8 mouse cellular contexts compared by ENCODE assay signal in the genomic region with DNA sequence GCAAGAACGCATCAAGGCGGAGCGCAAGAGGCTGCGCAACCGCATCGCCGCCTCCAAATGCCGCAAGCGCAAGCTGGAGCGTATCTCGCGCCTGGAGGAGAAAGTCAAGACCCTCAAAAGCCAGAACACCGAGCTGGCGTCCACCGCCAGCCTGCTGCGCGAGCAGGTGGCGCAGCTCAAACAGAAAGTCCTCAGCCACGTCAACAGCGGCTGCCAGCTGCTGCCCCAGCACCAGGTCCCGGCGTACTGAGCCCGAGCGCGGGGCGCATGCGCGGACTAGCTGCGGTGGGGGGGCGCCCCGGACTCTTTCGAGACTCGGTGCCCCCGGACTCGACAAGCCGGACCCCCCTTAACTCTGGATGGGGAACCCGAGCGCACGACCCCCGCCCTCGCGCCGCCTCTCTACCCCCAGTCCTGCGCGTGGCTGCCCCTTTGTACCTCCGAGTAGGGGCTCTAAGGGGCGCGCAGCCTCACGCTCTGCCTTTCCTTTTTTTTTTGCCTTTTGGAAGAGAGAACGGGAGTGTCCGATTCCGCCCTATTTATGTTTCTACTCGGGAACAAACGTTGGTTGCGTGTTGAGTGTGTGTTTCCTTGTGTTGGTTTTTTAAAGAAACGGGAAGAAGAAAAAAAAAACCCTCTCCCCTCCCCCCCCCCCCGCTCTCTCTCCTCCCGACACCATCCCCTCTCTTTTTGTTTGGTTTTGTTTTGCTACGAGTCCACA. TPM values are rescaled to one million over a fixed set of nuclear protein-coding genes. Genes with fewer than 3 reads are reported as not detected.
DNase-seq lines count a peak whose midpoint lies in the region; ATAC-seq and TF ChIP-seq lines count a peak whose summit lies in the region.

No protein-coding gene starts in this region.

- under 1% methylated on average over 59 of the region's 59 CpGs for WGBS in cerebellum, adult 2 months
- 1% methylated on average over 58 of the region's 59 CpGs for WGBS in forebrain, postnatal 0 days
- WGBS in lung, embryonic 16.5 days: under 1% methylated on average over 59 of the region's 59 CpGs

- no peaks in the 10 kb centered on the region for H3K27me3 ChIP-seq in ES-Bruce4 (ENCODE audit: control insufficient read depth, insufficient read depth, low read length, poor library complexity, severe bottlenecking)
- no peaks in the 10 kb centered on the region for H3K27me3 ChIP-seq in cerebellum, adult 2 months (ENCODE audit: control insufficient read depth, insufficient read depth, low read length)
- H3K27me3 ChIP-seq in forebrain, postnatal 0 days (ENCODE audit: insufficient read depth, low read length): no peaks in the 10 kb centered on the region
- H3K27me3 ChIP-seq in lung, embryonic 16.5 days (ENCODE audit: control insufficient read depth, insufficient read depth, low read depth, low read length): no peaks in the 10 kb centered on the region

- ATAC-seq in forebrain, postnatal 0 days: peak; percentile 26
- ATAC-seq in lung, embryonic 16.5 days (ENCODE audit: low read depth): peak; percentile 15; the same call in 1 of the 2 replicates

- TF ChIP-seq CTCF in ES-Bruce4 (IDR thresholded peaks at IDR 0.05; ENCODE audit: low read depth, low read length): no peak
- no peak for TF ChIP-seq CTCF in cerebellum, adult 2 months (IDR thresholded peaks at IDR 0.05; ENCODE audit: borderline replicate concordance, insufficient read depth, low read depth, low read length)
- peak; percentile 2; the same call in 1 of the 2 replicates for TF ChIP-seq CTCF in forebrain, postnatal 0 days (IDR thresholded peaks at IDR 0.05; ENCODE audit: low read depth)

- no peaks in the 10 kb centered on the region for H3K9me3 ChIP-seq in ES-Bruce4 (replicated peaks; ENCODE audit: control insufficient read depth, insufficient read depth, low read length, poor library complexity, severe bottlenecking)
- no peaks in the 10 kb centered on the region for H3K9me3 ChIP-seq in forebrain, postnatal 0 days (ENCODE audit: low read length)
- no peaks in the 10 kb centered on the region for H3K9me3 ChIP-seq in lung, embryonic 16.5 days (ENCODE audit: control insufficient read depth, low read length)

- TF ChIP-seq POLR2A in ES-Bruce4 (IDR thresholded peaks at IDR 0.05; ENCODE audit: insufficient read depth, low read length): no peak
- peak; percentile 80 for TF ChIP-seq POLR2A in cerebellum, adult 2 months (IDR thresholded peaks at IDR 0.05; ENCODE audit: borderline replicate concordance, insufficient read depth, low read length)

- no peaks in the 10 kb centered on the region for H3K36me3 ChIP-seq in ES-Bruce4 (ENCODE audit: control insufficient read depth, insufficient read depth, low read length, poor library complexity, severe bottlenecking)
- H3K36me3 ChIP-seq in forebrain, postnatal 0 days (ENCODE audit: insufficient read depth): peaks cover 10% of the 10 kb centered on the region; the same call in 1 of the 2 replicates
- H3K36me3 ChIP-seq in lung, embryonic 16.5 days (ENCODE audit: control insufficient read depth, insufficient read depth, low read length): peaks cover 6% of the 10 kb centered on the region; the same call in 1 of the 2 replicates

- H3K4me2 ChIP-seq in forebrain, postnatal 0 days (ENCODE audit: low read depth): peak overlapping the region; percentile 60
- H3K4me2 ChIP-seq in lung, embryonic 16.5 days (ENCODE audit: low read depth, low read length): peak overlapping the region; percentile 82

- TF ChIP-seq EP300 in ES-Bruce4 (IDR thresholded peaks at IDR 0.05; ENCODE audit: insufficient read depth, low read depth, low read length): no peak

- DNase-seq in cerebellum, adult 2 months: peak; percentile 86 to 87
- DNase-seq in forebrain, postnatal 0 days: peak; percentile 92
- peak; percentile 81 for DNase-seq in heart, postnatal 4 days
- DNase-seq in layer of hippocampus, postnatal 10 days (ENCODE audit: low spot score in 2 of 2): peak; percentile 79 to 88
- DNase-seq in retina, adult 2 months (ENCODE audit: low read depth, low spot score): peak; percentile 68
- DNase-seq in thymus, postnatal 14 days: peak; percentile 92

- peak overlapping the region; percentile 95 for H3K9ac ChIP-seq in ES-Bruce4 (ENCODE audit: low read depth, poor library complexity, severe bottlenecking)
- H3K9ac ChIP-seq in forebrain, postnatal 0 days: peak overlapping the region; percentile 98
- H3K9ac ChIP-seq in lung, embryonic 16.5 days (ENCODE audit: low read length): peak overlapping the region; percentile 99

- peak overlapping the region; percentile 12; the same call in 1 of the 2 replicates for H3K27ac ChIP-seq in ES-Bruce4 (ENCODE audit: insufficient read depth, low read length)
- H3K27ac ChIP-seq in cerebellum, adult 2 months (ENCODE audit: insufficient read depth, low read length): peak overlapping the region; percentile 97
- H3K27ac ChIP-seq in forebrain, postnatal 0 days (ENCODE audit: low read depth, low read length): peak overlapping the region; percentile 97
- H3K27ac ChIP-seq in lung, embryonic 16.5 days (ENCODE audit: low read length): peak overlapping the region; percentile 97

- H3K4me3 ChIP-seq in ES-Bruce4 (ENCODE audit: low read depth, low read length): peak overlapping the region; percentile 69
- peak overlapping the region; percentile 80 for H3K4me3 ChIP-seq in cerebellum, adult 2 months (replicated peaks; ENCODE audit: insufficient read depth, low read depth, low read length)
- H3K4me3 ChIP-seq in forebrain, postnatal 0 days (ENCODE audit: low read depth, low read length): peak overlapping the region; percentile 66
- peak overlapping the region; percentile 95 for H3K4me3 ChIP-seq in lung, embryonic 16.5 days (ENCODE audit: low read length)

- H3K4me1 ChIP-seq in ES-Bruce4 (ENCODE audit: control insufficient read depth, insufficient read depth, low read length): no peaks in the 10 kb centered on the region
- peaks cover 51% of the 10 kb centered on the region for H3K4me1 ChIP-seq in cerebellum, adult 2 months (ENCODE audit: control insufficient read depth, insufficient read depth, low read length)
- peaks cover 22% of the 10 kb centered on the region for H3K4me1 ChIP-seq in forebrain, postnatal 0 days (ENCODE audit: insufficient read depth)
- peaks cover 46% of the 10 kb centered on the region for H3K4me1 ChIP-seq in lung, embryonic 16.5 days (replicated peaks; ENCODE audit: control insufficient read depth, insufficient read depth, low read length)

RNA-seq across cellular contexts. Expression of a gene that starts 1.2 kb away (rescaled TPM):
- polyA plus RNA-seq in ES-Bruce4 (2011; ENCODE audit: insufficient read depth, insufficient read length, low read depth, missing spikeins): 56.6 and 66.4 TPM in 2 replicates
- polyA plus RNA-seq in cerebellum, adult 2 months (2012; rRNA removed): 252 and 274 TPM in 2 replicates
- 333 and 392 TPM in 2 replicates for total RNA-seq in forebrain, postnatal 0 days (2014; rRNA removed)
- 108 and 114 TPM in 2 replicates for polyA plus RNA-seq in forebrain, postnatal 0 days (2015; fragmentation: Nextera tagmentation; extraction: Ambion mirVana)
- 100 to 1,000 TPM; 254 to 261 TPM for total RNA-seq in heart, postnatal 4 days (2021)
- 100 to 1,000 TPM; 166 to 187 TPM for total RNA-seq in layer of hippocampus, postnatal 10 days (2021)
- 26.2 and 28.8 TPM in 2 replicates for polyA plus RNA-seq in lung, embryonic 16.5 days (2015; fragmentation: Nextera tagmentation; extraction: Ambion mirVana)

RNA-seq across cellular contexts. Expression of a gene that starts 3.3 kb away (rescaled TPM):
- not detected in 2 replicates for polyA plus RNA-seq in ES-Bruce4 (2011; ENCODE audit: insufficient read depth, insufficient read length, low read depth, missing spikeins)
- 0.08 and 0.11 TPM in 2 replicates for polyA plus RNA-seq in cerebellum, adult 2 months (2012; rRNA removed)
- total RNA-seq in forebrain, postnatal 0 days (2014; rRNA removed): 0.33 TPM in 1 of 2 replicates, not detected in the other
- 0.03 and 0.08 TPM in 2 replicates for polyA plus RNA-seq in forebrain, postnatal 0 days (2015; fragmentation: Nextera tagmentation; extraction: Ambion mirVana)
- total RNA-seq in heart, postnatal 4 days (2021): under 1 TPM; 0.10 to 0.11 TPM
- under 1 TPM in 1 of 2 experiments, not detected in 1; 0.07 TPM for total RNA-seq in layer of hippocampus, postnatal 10 days (2021)
- polyA plus RNA-seq in lung, embryonic 16.5 days (2015; fragmentation: Nextera tagmentation; extraction: Ambion mirVana): not detected in 2 replicates

RNA-seq across cellular contexts. Expression of a gene that starts 18.3 kb away (rescaled TPM):
- polyA plus RNA-seq in ES-Bruce4 (2011; ENCODE audit: insufficient read depth, insufficient read length, low read depth, missing spikeins): 0.99 and 2.5 TPM in 2 replicates
- polyA plus RNA-seq in cerebellum, adult 2 months (2012; rRNA removed): 0.13 TPM in 1 of 2 replicates, not detected in the other
- total RNA-seq in forebrain, postnatal 0 days (2014; rRNA removed): not detected in 2 replicates
- polyA plus RNA-seq in forebrain, postnatal 0 days (2015; fragmentation: Nextera tagmentation; extraction: Ambion mirVana): not detected in 2 replicates
- total RNA-seq in heart, postnatal 4 days (2021): not detected
- total RNA-seq in layer of hippocampus, postnatal 10 days (2021): not detected
- 0.26 TPM in 1 of 2 replicates, not detected in the other for polyA plus RNA-seq in lung, embryonic 16.5 days (2015; fragmentation: Nextera tagmentation; extraction: Ambion mirVana)

RNA-seq across cellular contexts. Expression of a gene that starts 23.5 kb away (rescaled TPM):
- polyA plus RNA-seq in ES-Bruce4 (2011; ENCODE audit: insufficient read depth, insufficient read length, low read depth, missing spikeins): 1.9 and 2.3 TPM in 2 replicates
- polyA plus RNA-seq in cerebellum, adult 2 months (2012; rRNA removed): 2.5 and 3.0 TPM in 2 replicates
- total RNA-seq in forebrain, postnatal 0 days (2014; rRNA removed): 0.48 and 0.62 TPM in 2 replicates
- 0.10 and 0.23 TPM in 2 replicates for polyA plus RNA-seq in forebrain, postnatal 0 days (2015; fragmentation: Nextera tagmentation; extraction: Ambion mirVana)
- 1 to 10 TPM in 1 of 2 experiments, under 1 TPM in 1; 0.74 to 1.0 TPM for total RNA-seq in heart, postnatal 4 days (2021)
- total RNA-seq in layer of hippocampus, postnatal 10 days (2021): under 1 TPM; 0.51 to 0.64 TPM
- polyA plus RNA-seq in lung, embryonic 16.5 days (2015; fragmentation: Nextera tagmentation; extraction: Ambion mirVana): 0.10 and 0.19 TPM in 2 replicates

RNA-seq across cellular contexts. Expression of a gene that starts 26.9 kb away (rescaled TPM):
- 211 TPM in 2 replicates for polyA plus RNA-seq in ES-Bruce4 (2011; ENCODE audit: insufficient read depth, insufficient read length, low read depth, missing spikeins)
- 113 and 117 TPM in 2 replicates for polyA plus RNA-seq in cerebellum, adult 2 months (2012; rRNA removed)
- total RNA-seq in forebrain, postnatal 0 days (2014; rRNA removed): 93.7 and 140 TPM in 2 replicates
- 177 and 231 TPM in 2 replicates for polyA plus RNA-seq in forebrain, postnatal 0 days (2015; fragmentation: Nextera tagmentation; extraction: Ambion mirVana)
- 100 to 1,000 TPM; 107 to 120 TPM for total RNA-seq in heart, postnatal 4 days (2021)
- total RNA-seq in layer of hippocampus, postnatal 10 days (2021): 10 to 100 TPM; 72.3 to 76.5 TPM
- polyA plus RNA-seq in lung, embryonic 16.5 days (2015; fragmentation: Nextera tagmentation; extraction: Ambion mirVana): 197 and 214 TPM in 2 replicates

Comparison
In these comparisons a context has a peak if more than half of its experiments do, and no peak if none do; other contexts are left out.
1. Peak in every context shown above with its lines: DNase-seq, ATAC-seq, H3K4me3 ChIP-seq and H3K27ac ChIP-seq.
2. H3K27ac ChIP-seq: peak in every context shown above with its lines; median percentile 97 in cerebellum, adult 2 months; 97 in forebrain, postnatal 0 days; 97 in lung, embryonic 16.5 days; 12 in ES-Bruce4.